Mouse (Mus musculus): ENCODE data around the gene C1ra. TPM values are rescaled to one million over a fixed set of nuclear protein-coding genes. Genes with fewer than 3 reads are reported as not detected.
A peak's percentile ranks its signal among the peaks of the same experiment; 100 is the strongest.
"Not testable (repeated sequence)": the region's sequence is repeated elsewhere in the genome, so short reads cannot be mapped to it uniquely, and the experiment has no call there.

The C1ra gene
- polyA plus RNA-seq, 1 experiment from 2014 or later: 0.08 TPM

DNA sequence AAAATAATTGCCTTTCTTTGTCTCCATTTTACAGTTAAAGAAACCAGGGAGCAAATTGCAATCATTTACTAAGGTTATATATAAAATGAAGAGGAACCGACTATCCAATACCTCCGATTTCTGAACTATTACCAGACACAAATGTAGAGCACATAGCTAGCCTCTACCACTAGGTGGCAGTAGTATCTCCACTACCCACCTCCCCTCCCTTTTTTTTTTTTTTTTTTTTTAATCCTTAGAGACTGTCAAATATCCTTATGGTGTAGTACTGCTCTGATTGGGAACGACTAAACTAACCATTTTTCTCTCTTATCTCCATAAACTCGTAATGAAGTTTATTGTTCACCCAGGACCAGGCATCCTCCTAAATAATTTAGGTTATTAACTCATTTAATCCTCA is 31.9 kb upstream of the C1ra start:
- DNase-seq (ENCODE audit: low spot score) (no peak), ATAC-seq (replicated peaks; ENCODE audit: low FRiP score) (no peak)
- Histone ChIP-seq H3K4me3 (ENCODE audit: low read depth, low read length) (no peak overlapping the region), H3K27me3 (ENCODE audit: control insufficient read depth, insufficient read depth, low read length) (no peaks in the 10 kb centered on the region), H3K27ac (ENCODE audit: low read depth, low read length) (no peak overlapping the region), H3K4me1 (replicated peaks; ENCODE audit: control insufficient read depth, insufficient read depth, low read length) (no peaks in the 10 kb centered on the region), H3K36me3 (ENCODE audit: control insufficient read depth, insufficient read depth, low read length) (no peaks in the 10 kb centered on the region), H3K9me3 (ENCODE audit: control insufficient read depth, low read length) (no peaks in the 10 kb centered on the region), H3K4me2 (ENCODE audit: low read depth, low read length, severe bottlenecking) (no peak overlapping the region), H3K9ac (ENCODE audit: low read length) (no peak overlapping the region)
- WGBS: 55% methylated on average over 4 of the region's 4 CpGs

- no peaks in the 10 kb centered on the region for H3K27me3 ChIP-seq (ENCODE audit: control insufficient read depth, insufficient read depth, low read length)
- no peak overlapping the region for H3K27ac ChIP-seq (ENCODE audit: low read depth, low read length)
- ATAC-seq (replicated peaks; ENCODE audit: low FRiP score): peak; percentile 31; the same call in 1 of the 2 replicates
- no peak overlapping the region for H3K9ac ChIP-seq (ENCODE audit: low read length)
- H3K4me1 ChIP-seq (replicated peaks; ENCODE audit: control insufficient read depth, insufficient read depth, low read length): no peaks in the 10 kb centered on the region
- no peak overlapping the region for H3K4me2 ChIP-seq (ENCODE audit: low read depth, low read length, severe bottlenecking)
- no peak overlapping the region for H3K4me3 ChIP-seq (ENCODE audit: low read depth, low read length)
- 25% methylated on average over 6 of the region's 6 CpGs for WGBS
- no peaks in the 10 kb centered on the region for H3K36me3 ChIP-seq (ENCODE audit: control insufficient read depth, insufficient read depth, low read length)
- H3K9me3 ChIP-seq (ENCODE audit: control insufficient read depth, low read length): no peaks in the 10 kb centered on the region
- peak; percentile 77 for DNase-seq (ENCODE audit: low spot score)
Observed at GRCm38 (mm10) chr6:124481571-124481970, 30.6 kb upstream of the C1ra start.

GRCm38 (mm10) chr6:124483831-124484230 is 28.4 kb upstream of the C1ra start:
- ATAC-seq (replicated peaks; ENCODE audit: low FRiP score); H3K36me3 ChIP-seq (ENCODE audit: control insufficient read depth, insufficient read depth, low read length); DNase-seq (ENCODE audit: low spot score); H3K4me1 ChIP-seq (replicated peaks; ENCODE audit: control insufficient read depth, insufficient read depth, low read length); H3K4me2 ChIP-seq (ENCODE audit: low read depth, low read length, severe bottlenecking); H3K9ac ChIP-seq (ENCODE audit: low read length); H3K9me3 ChIP-seq (ENCODE audit: control insufficient read depth, low read length); H3K27ac ChIP-seq (ENCODE audit: low read depth, low read length); H3K4me3 ChIP-seq (ENCODE audit: low read depth, low read length); H3K27me3 ChIP-seq (ENCODE audit: control insufficient read depth, insufficient read depth, low read length): not testable (repeated sequence)
- 82% methylated on average over 3 of the region's 3 CpGs for WGBS

DNA sequence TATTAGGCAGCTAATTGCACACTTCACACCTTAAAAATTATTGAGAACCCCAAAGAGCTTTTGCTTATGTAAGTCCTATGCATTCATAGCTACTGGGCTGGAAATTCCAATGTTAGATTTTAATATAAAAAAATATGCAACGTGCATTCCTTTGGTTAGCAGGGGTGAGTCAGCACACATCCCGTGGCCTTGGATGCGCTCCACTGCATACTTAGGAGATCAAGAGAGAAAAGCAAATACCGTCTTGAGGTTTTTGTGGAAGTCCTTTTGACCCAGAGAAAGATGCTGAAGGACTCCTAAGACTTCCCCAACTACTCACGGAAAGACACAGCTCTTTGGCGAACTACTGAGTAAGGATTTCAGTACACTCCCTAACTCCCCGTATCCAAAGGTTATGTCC is 27.4 kb upstream of the C1ra start:
- Histone ChIP-seq H3K4me1 (replicated peaks; ENCODE audit: control insufficient read depth, insufficient read depth, low read length) (no peaks in the 10 kb centered on the region), H3K9ac (ENCODE audit: low read length) (no peak overlapping the region), H3K9me3 (ENCODE audit: control insufficient read depth, low read length) (no peaks in the 10 kb centered on the region), H3K36me3 (ENCODE audit: control insufficient read depth, insufficient read depth, low read length) (no peaks in the 10 kb centered on the region), H3K27ac (ENCODE audit: low read depth, low read length) (no peak overlapping the region), H3K27me3 (ENCODE audit: control insufficient read depth, insufficient read depth, low read length) (no peaks in the 10 kb centered on the region), H3K4me2 (ENCODE audit: low read depth, low read length, severe bottlenecking) (no peak overlapping the region), H3K4me3 (ENCODE audit: low read depth, low read length) (no peak overlapping the region)
- ATAC-seq (replicated peaks; ENCODE audit: low FRiP score): no peak
- 93% methylated on average over 7 of the region's 7 CpGs for WGBS
- DNase-seq (ENCODE audit: low spot score): no peak

GRCm38 (mm10) chr6:124485414-124486144 is 26.6 kb upstream of the C1ra start:
- no peaks in the 10 kb centered on the region for H3K9me3 ChIP-seq (ENCODE audit: control insufficient read depth, low read length)
- H3K36me3 ChIP-seq (ENCODE audit: control insufficient read depth, insufficient read depth, low read length): no peaks in the 10 kb centered on the region
- H3K4me1 ChIP-seq (replicated peaks; ENCODE audit: control insufficient read depth, insufficient read depth, low read length): no peaks in the 10 kb centered on the region
- no peak overlapping the region for H3K9ac ChIP-seq (ENCODE audit: low read length)
- DNase-seq (ENCODE audit: low spot score) (peak; percentile 61), ATAC-seq (replicated peaks; ENCODE audit: low FRiP score) (peak; percentile 86)
- no peak overlapping the region for H3K27ac ChIP-seq (ENCODE audit: low read depth, low read length)
- 38% methylated on average over 21 of the region's 21 CpGs for WGBS
- H3K4me2 ChIP-seq (ENCODE audit: low read depth, low read length, severe bottlenecking): peak overlapping the region; percentile 38
- H3K4me3 ChIP-seq (ENCODE audit: low read depth, low read length): peak overlapping the region; percentile 9
- H3K27me3 ChIP-seq (ENCODE audit: control insufficient read depth, insufficient read depth, low read length): no peaks in the 10 kb centered on the region

GRCm38 (mm10) chr6:124487509-124487908 is 24.7 kb upstream of the C1ra start:
- WGBS: 70% methylated on average over 2 of the region's 2 CpGs
- Histone ChIP-seq H3K4me3 (ENCODE audit: low read depth, low read length) (no peak overlapping the region), H3K9me3 (ENCODE audit: control insufficient read depth, low read length) (no peaks in the 10 kb centered on the region), H3K36me3 (ENCODE audit: control insufficient read depth, insufficient read depth, low read length) (no peaks in the 10 kb centered on the region), H3K4me1 (replicated peaks; ENCODE audit: control insufficient read depth, insufficient read depth, low read length) (no peaks in the 10 kb centered on the region), H3K9ac (ENCODE audit: low read length) (no peak overlapping the region), H3K27me3 (ENCODE audit: control insufficient read depth, insufficient read depth, low read length) (no peaks in the 10 kb centered on the region), H3K4me2 (ENCODE audit: low read depth, low read length, severe bottlenecking) (no peak overlapping the region), H3K27ac (ENCODE audit: low read depth, low read length) (no peak overlapping the region)
- DNase-seq (ENCODE audit: low spot score) (no peak), ATAC-seq (replicated peaks; ENCODE audit: low FRiP score) (no peak)

DNA sequence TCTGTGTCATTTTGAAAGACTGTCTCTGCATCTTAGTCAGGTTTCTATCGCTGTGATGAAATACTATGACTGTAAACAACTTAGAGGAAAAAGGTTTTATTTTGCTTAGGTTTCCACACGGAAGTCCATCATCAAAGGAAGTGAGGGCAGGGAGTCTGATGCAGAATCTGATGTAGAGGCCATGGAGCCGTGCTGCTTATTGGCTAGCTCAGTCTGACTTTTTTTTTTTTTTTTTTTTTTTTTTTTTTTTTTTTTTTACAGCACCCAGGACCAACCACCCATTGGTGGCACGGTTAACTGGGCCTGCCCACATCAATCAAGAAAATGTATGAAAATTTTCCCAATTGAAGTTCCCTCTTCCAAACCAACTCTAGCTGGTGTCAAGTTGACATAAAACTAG is 23.3 kb upstream of the C1ra start:
- Histone ChIP-seq H3K4me1 (replicated peaks; ENCODE audit: control insufficient read depth, insufficient read depth, low read length) (no peaks in the 10 kb centered on the region), H3K27ac (ENCODE audit: low read depth, low read length) (no peak overlapping the region), H3K27me3 (ENCODE audit: control insufficient read depth, insufficient read depth, low read length) (no peaks in the 10 kb centered on the region), H3K4me3 (ENCODE audit: low read depth, low read length) (no peak overlapping the region), H3K9ac (ENCODE audit: low read length) (no peak overlapping the region), H3K36me3 (ENCODE audit: control insufficient read depth, insufficient read depth, low read length) (no peaks in the 10 kb centered on the region), H3K9me3 (ENCODE audit: control insufficient read depth, low read length) (no peaks in the 10 kb centered on the region), H3K4me2 (ENCODE audit: low read depth, low read length, severe bottlenecking) (no peak overlapping the region)
- WGBS: 84% methylated on average over 4 of the region's 4 CpGs
- ATAC-seq (replicated peaks; ENCODE audit: low FRiP score) (no peak), DNase-seq (ENCODE audit: low spot score) (no peak)

DNA sequence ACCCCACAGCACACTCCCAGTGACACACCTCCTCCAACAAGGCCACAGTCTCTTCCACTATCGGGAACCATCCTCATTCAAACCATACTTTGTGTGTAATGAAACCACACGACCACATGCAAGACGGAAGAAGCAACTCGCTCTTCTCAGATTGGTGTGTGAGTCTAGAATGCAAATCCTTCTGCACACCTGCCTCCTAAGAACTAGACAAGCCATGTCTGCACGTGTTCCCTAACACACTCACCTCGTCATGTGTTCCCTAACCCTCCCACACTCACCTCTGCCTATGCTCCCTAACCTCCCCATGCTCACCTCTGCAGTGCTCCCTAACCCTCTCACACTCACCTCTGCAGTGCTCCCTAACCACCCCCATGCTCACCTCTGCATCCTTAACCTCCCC is 20.8 kb upstream of the C1ra start:
- Histone ChIP-seq H3K4me2 (ENCODE audit: low read depth, low read length, severe bottlenecking) (no peak overlapping the region), H3K4me3 (ENCODE audit: low read depth, low read length) (no peak overlapping the region), H3K9me3 (ENCODE audit: control insufficient read depth, low read length) (no peaks in the 10 kb centered on the region), H3K4me1 (replicated peaks; ENCODE audit: control insufficient read depth, insufficient read depth, low read length) (no peaks in the 10 kb centered on the region), H3K36me3 (ENCODE audit: control insufficient read depth, insufficient read depth, low read length) (no peaks in the 10 kb centered on the region), H3K27ac (ENCODE audit: low read depth, low read length) (no peak overlapping the region), H3K9ac (ENCODE audit: low read length) (no peak overlapping the region), H3K27me3 (ENCODE audit: control insufficient read depth, insufficient read depth, low read length) (no peaks in the 10 kb centered on the region)
- ATAC-seq (replicated peaks; ENCODE audit: low FRiP score): no peak
- no peak for DNase-seq (ENCODE audit: low spot score)
- 79% methylated on average over 6 of the region's 6 CpGs for WGBS

- no peaks in the 10 kb centered on the region for H3K36me3 ChIP-seq (ENCODE audit: control insufficient read depth, insufficient read depth, low read length)
- WGBS: 49% methylated on average over 4 of the region's 4 CpGs
- no peak within 1 kb of the TSS for H3K9ac ChIP-seq (ENCODE audit: low read length)
- DNase-seq (ENCODE audit: low spot score): peak; percentile 76
- H3K4me2 ChIP-seq (ENCODE audit: low read depth, low read length, severe bottlenecking): no peak within 1 kb of the TSS
- no peak within 1 kb of the TSS for H3K27ac ChIP-seq (ENCODE audit: low read depth, low read length)
- no peaks in the 10 kb centered on the region for H3K27me3 ChIP-seq (ENCODE audit: control insufficient read depth, insufficient read depth, low read length)
- H3K4me3 ChIP-seq (ENCODE audit: low read depth, low read length): no peak within 1 kb of the TSS
- H3K9me3 ChIP-seq (ENCODE audit: control insufficient read depth, low read length): no peaks in the 10 kb centered on the region
- H3K4me1 ChIP-seq (replicated peaks; ENCODE audit: control insufficient read depth, insufficient read depth, low read length): no peaks in the 10 kb centered on the region
- ATAC-seq (replicated peaks; ENCODE audit: low FRiP score): peak; percentile 77
Observed at GRCm38 (mm10) chr6:124492842-124493561, 19.2 kb upstream of the C1ra start, which contains the start of gene C1rl. C1rl (plus strand) TSS chr6:124493113.
